Mouse (Mus musculus) left cerebral cortex, adult 8-10 months (tissue): ENCODE results near the gene Dnph1. TPM values are rescaled to one million over a fixed set of nuclear protein-coding genes. Genes with fewer than 3 reads are reported as not detected.
"Not testable (repeated sequence)": the region's sequence is repeated elsewhere in the genome, so short reads cannot be mapped to it uniquely, and the experiment has no call there.

Experiments
- DNase-seq, 2 experiments: peaks; one replicate each; pipeline ENCODE4 v3.0.0; 2022; ENCODE audit warnings: low spot score in 2 of 2
- total RNA-seq, 4 experiments: library from RNA; stranded (reverse); gene quantifications; 2 replicates each; pipeline ENCODE4 v1.2.4; 2022

Gene Dnph1
- total RNA-seq, result 1 to 10 TPM; 3.0 to 5.4 (median 4.8) TPM

- peak; percentile 49 to 81 for DNase-seq
Measured at GRCm38 (mm10) chr17:46496623-46497434, at the start of gene Dnph1. TSS of gene Dnph1 (plus strand) at chr17:46496711.

GRCm38 (mm10) chr17:46452683-46453082, 43.8 kb upstream of the Dnph1 start:
- DNase-seq, result no peak

GRCm38 (mm10) chr17:46453302-46453948, 43.1 kb upstream of the Dnph1 start:
- no peak for DNase-seq

GRCm38 (mm10) chr17:46453970-46454411, 42.5 kb upstream of the Dnph1 start:
- no peak for DNase-seq

- DNase-seq, result no peak
Measured at GRCm38 (mm10) chr17:46454539-46454938, 42.0 kb upstream of the Dnph1 start.

- DNase-seq, result no peak
Measured at GRCm38 (mm10) chr17:46455110-46455691, 41.3 kb upstream of the Dnph1 start.

- DNase-seq, result no peak
Measured at GRCm38 (mm10) chr17:46457791-46458190, 38.7 kb upstream of the Dnph1 start.

GRCm38 (mm10) chr17:46458439-46458838, 38.1 kb upstream of the Dnph1 start:
- DNase-seq, result no peak

- DNase-seq, result no peak
Measured at GRCm38 (mm10) chr17:46460673-46461072, 35.8 kb upstream of the Dnph1 start.

GRCm38 (mm10) chr17:46461347-46461746, 35.2 kb upstream of the Dnph1 start:
- no peak for DNase-seq

GRCm38 (mm10) chr17:46462226-46462625, 34.3 kb upstream of the Dnph1 start:
- DNase-seq, result no peak

GRCm38 (mm10) chr17:46467830-46468229, 28.7 kb upstream of the Dnph1 start:
- no peak for DNase-seq

- DNase-seq, result no peak
Measured at GRCm38 (mm10) chr17:46476601-46477000, 19.9 kb upstream of the Dnph1 start.

- DNase-seq, result no peak
Measured at GRCm38 (mm10) chr17:46477286-46477685, 19.2 kb upstream of the Dnph1 start.

GRCm38 (mm10) chr17:46483561-46484001, 12.9 kb upstream of the Dnph1 start:
- peak; percentile 41 to 53 for DNase-seq

- DNase-seq, result no peak
Measured at GRCm38 (mm10) chr17:46484021-46484431, 12.5 kb upstream of the Dnph1 start.

GRCm38 (mm10) chr17:46484461-46484875, 12.0 kb upstream of the Dnph1 start:
- DNase-seq, result no peak

- DNase-seq, result no peak
Measured at GRCm38 (mm10) chr17:46486995-46487394, 9.5 kb upstream of the Dnph1 start.

GRCm38 (mm10) chr17:46487431-46487830, 9.1 kb upstream of the Dnph1 start, which contains the start of gene Ttbk1:
TSS of gene Ttbk1 (minus strand) at chr17:46487675.
- DNase-seq, result peak in 1 of 2 experiments; percentile 66

GRCm38 (mm10) chr17:46495486-46495885, 1.0 kb upstream of the Dnph1 start:
- no peak for DNase-seq

- DNase-seq, result not testable (repeated sequence)
Measured at GRCm38 (mm10) chr17:46496081-46496480, 430 bp upstream of the Dnph1 start.

- no peak for DNase-seq
Measured at GRCm38 (mm10) chr17:46497956-46498355, 1.4 kb downstream of the Dnph1 start.
